Mouse (Mus musculus) cerebellum, postnatal 4 days (tissue): ENCODE results near the gene Trim21.

ENCODE experiments used
- DNase-seq, 2 experiments: peaks; one replicate each; pipeline ENCODE4 v3.0.0; 2022; ENCODE audit warnings: low spot score in 2 of 2, mixed read lengths in 1 of 2

The Trim21 gene

DNA sequence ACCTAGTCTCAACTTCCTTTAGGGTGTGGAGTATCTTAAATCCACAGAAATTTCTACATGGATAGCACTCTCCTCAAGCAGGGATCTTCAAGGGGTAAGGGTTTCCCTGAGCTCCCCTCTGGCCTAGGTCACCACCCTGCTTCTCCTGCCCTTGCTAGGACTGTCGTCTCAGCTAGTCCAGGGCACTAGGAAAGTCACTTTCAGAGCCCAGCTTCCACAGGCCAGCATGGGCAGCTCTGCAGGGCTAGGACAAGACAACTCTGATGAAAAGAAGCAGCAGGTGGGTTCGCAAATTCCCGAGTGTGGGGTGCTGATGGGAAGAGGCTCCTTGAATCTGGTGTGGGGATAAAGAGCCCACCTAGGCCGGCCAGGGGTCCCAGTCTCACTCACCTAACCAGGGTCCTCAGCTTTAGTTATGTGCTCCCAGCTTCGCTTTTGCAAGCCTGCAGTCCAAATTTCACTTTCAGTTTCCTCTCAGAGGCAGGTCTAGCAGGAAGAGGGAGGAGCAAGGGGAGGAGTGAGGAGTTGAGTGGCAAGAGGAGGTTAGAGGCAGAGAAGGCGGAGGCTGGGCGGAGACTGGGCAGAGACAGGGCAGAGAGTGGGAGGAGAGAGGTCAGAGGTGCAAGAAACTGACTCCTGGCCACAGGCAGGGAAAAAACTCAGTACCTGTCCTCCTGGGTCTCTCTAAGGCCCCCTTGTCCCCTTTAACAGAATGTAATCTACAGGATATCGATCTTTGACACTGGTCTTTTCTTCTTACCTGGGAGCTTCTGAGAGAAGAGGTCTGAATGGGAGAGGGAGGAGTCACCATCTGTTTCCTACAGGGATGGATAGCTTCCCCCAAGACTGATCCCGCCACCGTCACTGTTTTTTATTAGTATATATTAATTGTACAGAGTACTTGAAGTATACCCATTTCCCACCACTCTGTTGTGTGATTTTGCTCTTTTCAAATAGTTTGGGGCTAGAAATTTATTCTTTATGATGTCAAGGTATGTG, at the start of gene Trim21:
Gene Trim21, minus strand, starts transcription at position 488 of the 999 bp plus-strand sequence.
- peak in 1 of 2 experiments; percentile 37 for DNase-seq

GRCm38 (mm10) chr7:102597378-102598031, 32.2 kb upstream of the Trim21 start, which contains the start of gene Olfr552:
Gene Olfr552 (plus strand): TSS chr7:102597770.
- DNase-seq: no peak

- DNase-seq: no peak
Observed at GRCm38 (mm10) chr7:102591786-102592185, 26.5 kb upstream of the Trim21 start, which contains the start of gene Olfr551. Gene Olfr551 (minus strand): TSS chr7:102591886.

GRCm38 (mm10) chr7:102575998-102576397, 10.7 kb upstream of the Trim21 start:
- no peak for DNase-seq

DNA sequence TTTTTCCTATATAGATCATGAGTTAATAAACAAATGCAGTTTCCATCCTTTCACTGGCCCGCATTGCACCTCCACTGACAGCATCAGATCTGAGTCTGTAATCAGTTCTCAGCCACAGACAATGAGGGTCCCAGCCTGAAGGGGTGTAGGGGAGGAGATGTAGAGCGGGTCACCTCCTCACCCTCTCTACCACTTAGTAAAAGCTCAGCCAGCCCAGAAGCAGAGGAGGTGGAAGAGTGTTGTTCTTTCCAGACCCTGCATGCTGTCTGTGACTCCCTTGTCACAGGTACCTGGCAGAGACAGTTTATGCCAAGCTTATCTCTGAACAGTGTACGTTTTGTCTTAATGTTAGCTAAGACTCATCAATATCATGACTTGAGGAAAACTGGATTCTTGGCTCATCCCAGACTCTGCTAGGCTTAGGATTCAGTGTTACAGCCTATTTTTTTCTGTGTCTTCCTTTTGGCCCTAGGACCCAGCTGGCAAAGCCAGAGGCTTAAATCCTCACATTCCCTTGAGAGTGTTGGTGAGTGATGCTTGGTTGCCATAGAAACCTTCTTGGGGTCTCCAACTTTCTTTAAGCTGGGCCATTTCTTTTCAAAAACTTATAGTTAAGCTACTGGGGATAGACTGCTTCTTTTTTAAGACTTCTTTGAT, 8.0 kb upstream of the Trim21 start:
- no peak for DNase-seq

DNA sequence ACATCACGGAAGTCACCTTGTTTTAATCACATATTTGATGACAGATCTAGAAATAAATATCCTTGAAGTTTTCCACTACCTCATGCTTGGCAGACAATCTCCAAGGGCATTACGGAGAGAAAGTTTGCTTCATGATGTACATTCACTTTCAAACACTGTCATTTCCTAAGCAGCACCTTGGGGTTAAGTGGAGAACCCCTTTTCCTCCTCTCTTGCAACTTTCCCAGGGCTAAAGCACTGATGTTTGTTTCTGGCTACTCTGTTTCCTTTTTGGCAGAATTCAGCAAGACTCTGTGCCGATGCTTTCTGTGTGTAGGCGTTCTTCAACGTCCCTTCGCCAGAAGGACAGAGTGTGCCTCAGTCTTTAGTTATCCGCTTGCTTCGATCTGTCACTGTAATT, 5.9 kb upstream of the Trim21 start, which contains the start of gene Olfr550:
Gene Olfr550, plus strand, starts transcription at position 301 of the 400 bp plus-strand sequence.
- no peak for DNase-seq

DNA sequence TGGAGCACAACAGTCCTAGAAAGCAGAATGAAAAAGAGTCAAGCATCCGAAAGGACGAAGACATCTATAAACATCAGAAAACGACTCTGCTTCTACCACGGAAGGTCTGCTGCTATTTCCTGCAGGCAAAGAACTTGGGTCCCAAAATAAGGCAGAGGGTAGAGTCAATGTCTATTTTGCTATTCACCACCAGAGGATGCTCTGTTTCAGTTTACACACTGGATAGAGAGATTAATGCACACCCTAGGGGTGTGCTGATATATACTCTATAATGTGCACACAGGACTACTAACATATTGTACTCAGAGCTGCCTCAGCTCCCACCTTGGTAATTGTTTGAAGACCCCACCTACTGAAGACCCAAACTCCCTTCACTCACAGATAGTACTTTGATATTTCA, 933 bp upstream of the Trim21 start:
- no peak for DNase-seq

DNA sequence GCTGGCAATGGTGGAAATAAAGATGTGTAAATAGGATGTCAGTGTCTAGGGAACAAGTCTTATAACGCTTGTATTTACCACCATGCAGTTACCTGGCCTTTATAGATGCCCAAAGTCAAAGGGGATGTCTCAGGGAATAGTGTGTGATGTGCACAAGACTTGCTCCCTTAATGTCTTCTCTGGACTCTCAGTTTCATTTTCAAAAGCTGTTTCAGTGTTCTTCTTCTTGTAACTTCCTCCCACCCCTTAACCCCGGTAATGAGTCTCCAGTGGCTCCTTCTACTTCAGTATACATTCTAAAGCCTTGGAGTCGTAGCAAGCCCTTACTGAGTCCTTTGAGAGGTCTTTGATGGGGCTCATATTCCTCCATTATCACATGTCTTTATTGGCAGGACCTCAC, 12.0 kb downstream of the Trim21 start:
- DNase-seq: no peak

DNA sequence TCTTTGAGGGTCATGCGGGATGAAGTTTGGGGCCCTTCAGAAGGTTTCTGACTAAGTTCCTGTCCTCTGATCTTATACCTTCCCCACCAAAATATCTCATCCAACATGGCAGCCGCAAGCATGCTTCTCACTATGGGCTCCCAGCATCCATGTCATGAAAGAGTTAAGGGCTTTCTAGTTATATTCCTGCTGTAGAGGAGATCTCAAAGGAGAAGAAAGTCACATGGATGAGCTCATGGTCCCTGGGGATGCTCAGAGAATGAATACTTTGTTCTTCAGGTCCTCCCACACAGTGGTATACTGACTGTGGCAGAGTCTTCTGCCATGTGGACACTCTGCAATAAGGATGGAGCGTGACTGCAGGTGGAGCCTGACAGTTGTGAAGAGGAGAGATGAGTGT, 15.7 kb downstream of the Trim21 start, which contains the start of gene Olfr549:
Gene Olfr549, plus strand, starts transcription at position 301 of the 400 bp plus-strand sequence.
- DNase-seq: no peak

DNA sequence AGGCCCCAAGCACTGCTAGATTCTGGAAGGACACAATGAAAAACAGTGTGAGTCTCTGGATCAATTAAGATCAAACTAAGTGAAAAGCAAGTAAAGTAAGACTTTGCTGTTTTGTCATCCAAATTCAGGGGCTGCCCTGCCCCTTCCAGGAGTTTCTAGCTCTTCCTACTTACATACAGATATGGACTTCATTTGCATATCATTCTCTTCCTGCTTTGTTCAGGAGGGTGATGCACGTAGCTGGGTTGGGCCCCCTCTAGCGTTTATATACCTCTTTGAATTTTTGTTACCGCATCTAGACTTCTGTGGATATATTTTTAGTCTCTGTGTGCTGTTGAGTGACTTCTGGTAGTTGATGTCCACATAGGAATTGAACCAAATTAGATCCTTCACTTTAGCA, 24.0 kb downstream of the Trim21 start:
- DNase-seq: no peak

GRCm38 (mm10) chr7:102540596-102540995, 24.7 kb downstream of the Trim21 start, which contains the start of gene Olfr548-ps1:
Gene Olfr548-ps1 (plus strand): TSS chr7:102540896.
- no peak for DNase-seq

- no peak for DNase-seq
Observed at GRCm38 (mm10) chr7:102534449-102534848, 30.8 kb downstream of the Trim21 start, which contains the start of gene Olfr547. Gene Olfr547 (plus strand): TSS chr7:102534749.

DNA sequence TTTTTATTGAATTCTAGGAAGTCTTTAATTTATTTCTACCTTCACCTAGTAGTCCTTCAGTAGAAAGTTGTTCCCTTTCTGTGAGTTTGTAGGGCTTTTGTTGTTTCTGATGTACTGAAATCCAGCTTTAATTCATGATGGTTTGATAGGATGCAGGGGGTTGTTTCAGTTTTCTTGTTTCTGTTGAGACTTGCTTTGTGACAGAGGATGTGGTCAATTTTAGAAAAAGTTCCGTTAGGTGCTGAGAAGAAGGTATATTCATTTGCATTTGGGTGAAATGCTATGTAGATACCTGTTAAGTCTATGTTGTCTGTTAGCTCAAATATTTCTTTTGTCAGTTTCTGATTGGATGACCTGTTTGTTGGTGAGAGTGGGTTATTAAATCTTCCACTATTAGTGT, 36.2 kb downstream of the Trim21 start:
- no peak for DNase-seq

GRCm38 (mm10) chr7:102517051-102517335, 48.3 kb downstream of the Trim21 start:
- peak in 1 of 2 experiments; percentile 16 for DNase-seq

GRCm38 (mm10) chr7:102516261-102517050, 48.8 kb downstream of the Trim21 start:
- peak in 1 of 2 experiments; percentile 47 for DNase-seq

DNA sequence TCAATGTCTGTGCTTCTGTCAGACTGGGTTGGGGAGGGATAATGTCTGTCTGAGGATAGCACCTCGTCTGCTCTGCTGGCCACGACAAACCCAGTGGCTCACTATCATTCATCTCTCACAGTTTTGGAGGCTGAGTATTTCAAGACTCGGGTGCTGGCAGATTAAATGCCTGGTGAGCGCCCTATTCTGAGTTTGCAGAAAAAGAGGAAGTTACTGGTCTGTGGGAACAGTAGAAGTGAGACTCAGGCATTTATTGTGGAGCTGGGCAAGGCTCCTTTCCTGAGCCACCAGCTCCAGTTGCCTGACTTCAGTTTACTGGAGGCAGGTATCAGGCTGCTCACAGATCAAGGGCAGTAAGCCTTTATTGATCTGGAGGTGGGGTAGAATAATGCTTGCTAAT, 51.1 kb downstream of the Trim21 start:
- no peak for DNase-seq

GRCm38 (mm10) chr7:102512814-102513435, 52.4 kb downstream of the Trim21 start:
- peak; percentile 89 to 92 for DNase-seq

DNA sequence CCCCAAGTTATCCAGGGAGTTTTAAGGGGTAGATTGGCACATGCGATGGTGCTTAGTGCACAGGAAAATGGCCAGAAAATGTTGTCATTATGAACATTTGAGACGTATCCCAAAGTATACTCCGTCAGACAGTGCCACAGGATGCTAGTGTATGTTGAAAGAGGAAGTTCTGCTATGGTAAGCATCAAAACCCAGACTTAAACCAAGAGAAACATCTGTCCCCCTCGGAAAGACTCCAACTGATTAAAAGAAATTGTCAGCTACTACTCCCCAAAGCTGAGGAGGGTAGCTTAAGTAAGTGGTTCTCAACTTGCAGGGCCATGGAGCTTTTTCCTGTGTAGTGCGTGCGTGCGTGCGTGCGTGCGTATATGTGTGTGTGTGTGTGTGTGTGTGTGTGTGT, 53.4 kb downstream of the Trim21 start:
- DNase-seq: no peak

GRCm38 (mm10) chr7:102509726-102510125, 55.6 kb downstream of the Trim21 start:
- no peak for DNase-seq

GRCm38 (mm10) chr7:102508666-102509065, 56.6 kb downstream of the Trim21 start:
- no peak for DNase-seq

GRCm38 (mm10) chr7:102508066-102508465, 57.2 kb downstream of the Trim21 start:
- no peak for DNase-seq
